Mouse (Mus musculus) embryonic facial prominence, embryonic 12.5 days (tissue): Measurements from ENCODE around the gene Pwp2. TPM values are rescaled to one million over a fixed set of nuclear protein-coding genes. Genes with fewer than 3 reads are reported as not detected.
"Not testable (repeated sequence)": the region's sequence is repeated elsewhere in the genome, so short reads cannot be mapped to it uniquely, and the experiment has no call there.

Experiments
- ATAC-seq: fragments of 200-750 bp; cut with Nextera tagmentation; 2 replicates; pipeline ENCODE4 v1.8.0; 2017; ENCODE audit not compliant: insufficient number of reproducible peaks, insufficient read depth, low FRiP score, low TSS enrichment
- H3K27ac ChIP-seq: fragments of 300-500 bp; sonication (generic); 2 replicates; pipeline ENCODE4 v1.5.1; 2016; ENCODE audit warnings: mild to moderate bottlenecking
- H3K27me3 ChIP-seq: fragments of 300-500 bp; sonication (generic); 2 replicates; pipeline ENCODE4 v1.6.1; 2016; ENCODE audit warnings: mild to moderate bottlenecking, moderate library complexity
- H3K36me3 ChIP-seq: fragments of 300-500 bp; sonication (generic); 2 replicates; pipeline ENCODE4 v1.6.1; 2016; ENCODE audit warnings: mild to moderate bottlenecking
- H3K4me1 ChIP-seq: fragments of 300-500 bp; sonication (generic); 2 replicates; pipeline ENCODE4 v1.6.1; 2016
- H3K4me2 ChIP-seq: fragments of 300-500 bp; sonication (generic); replicated peaks from 2 replicates; pipeline ENCODE4 v1.6.1; 2016; ENCODE audit warnings: mild to moderate bottlenecking, moderate library complexity
- H3K4me3 ChIP-seq: fragments of 300-500 bp; sonication (generic); 2 replicates; pipeline ENCODE4 v1.5.1; 2016; ENCODE audit warnings: mild to moderate bottlenecking
- H3K9ac ChIP-seq: fragments of 300-500 bp; sonication (generic); 2 replicates; pipeline ENCODE4 v1.6.1; 2016; ENCODE audit warnings: mild to moderate bottlenecking, moderate library complexity
- H3K9me3 ChIP-seq: fragments of 300-500 bp; sonication (generic); 2 replicates; pipeline ENCODE4 v1.6.1; 2016; ENCODE audit warnings: mild to moderate bottlenecking, moderate library complexity
- WGBS: fragments of 180-500 bp; shearing (Covaris S2); methylation state at CpG from one replicate; pipeline ENCODE4 v1.1.7; 2016; 5-methylcytosine and 5-hydroxymethylcytosine counted together
- polyA plus RNA-seq: library from polyadenylated mRNA; unstranded; fragments of >200 nt; fragmentation: Nextera tagmentation; extraction: Ambion mirVana; gene quantifications from 2 replicates; pipeline ENCODE4 v1.2.1, GENCODE M21; 2016

The Pwp2 gene
- polyA plus RNA-seq, 1 experiment from 2014 or later: 27.0 TPM

DNA sequence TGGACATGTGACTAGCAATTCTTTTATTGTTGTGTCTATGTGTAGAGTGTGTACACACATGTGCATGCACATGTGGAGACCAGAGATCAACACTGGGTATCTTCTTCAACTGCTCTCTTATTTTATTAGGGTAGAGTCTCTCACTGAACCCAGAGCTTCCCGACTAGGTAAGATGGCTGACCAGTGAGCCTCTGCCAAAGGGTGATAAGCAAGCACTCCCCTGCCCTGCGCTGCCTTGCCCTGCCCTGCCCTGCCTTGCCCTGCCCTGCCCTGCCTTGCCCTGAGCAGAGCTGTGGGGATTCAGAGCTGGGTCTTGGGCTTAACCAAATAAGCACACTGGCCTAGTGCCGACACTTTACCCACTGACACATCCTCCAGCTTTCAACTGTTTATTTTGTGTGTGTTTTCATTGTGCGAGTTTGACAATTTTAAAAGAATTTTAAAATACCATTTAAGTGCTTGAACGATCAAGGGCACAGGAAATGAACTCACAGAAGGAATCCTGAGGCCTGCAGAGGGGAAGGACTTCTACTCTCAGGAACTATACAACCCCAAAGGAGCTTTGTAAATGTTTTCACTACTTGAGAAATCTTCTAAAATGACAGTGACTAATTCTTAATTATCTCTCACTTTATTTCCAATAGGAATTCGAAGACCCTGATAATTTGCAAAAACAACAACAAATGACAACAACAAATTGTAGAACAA, 31.6 kb upstream of the Pwp2 start:
- ATAC-seq: no peak
- H3K36me3 ChIP-seq: peaks cover 82% of the 10 kb centered on the region
- 75% methylated on average over 6 of the region's 6 CpGs for WGBS

DNA sequence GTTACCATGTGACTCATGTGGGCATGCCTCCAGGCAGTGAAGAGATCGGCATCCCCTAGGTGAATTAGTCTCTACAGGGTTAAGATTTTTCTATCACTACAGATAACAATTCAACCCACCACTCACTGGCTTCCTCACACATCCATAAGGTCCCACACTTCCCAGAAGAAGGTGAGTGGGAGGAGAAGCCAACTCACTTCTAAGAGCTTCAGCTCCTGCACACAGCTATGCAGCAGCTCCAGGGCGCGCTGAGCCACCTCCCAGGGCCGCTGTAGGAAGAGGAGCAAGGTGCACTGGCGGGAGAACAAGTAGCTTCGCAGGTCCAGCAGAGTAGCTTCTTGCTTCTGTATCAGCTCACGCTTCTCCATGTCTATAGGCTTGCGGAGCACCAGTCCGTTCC, 29.4 kb upstream of the Pwp2 start:
- no peak for ATAC-seq
- Histone ChIP-seq H3K9ac (no peak overlapping the region), H3K9me3 (no peaks in the 10 kb centered on the region), H3K27ac (no peak overlapping the region), H3K36me3 (peaks cover 81% of the 10 kb centered on the region), H3K4me1 (no peaks in the 10 kb centered on the region), H3K4me2 (no peak overlapping the region), H3K4me3 (no peak overlapping the region), H3K27me3 (no peaks in the 10 kb centered on the region)
- WGBS: 95% methylated on average over 9 of the region's 9 CpGs

More for the DNA sequence above, 31.6 kb upstream of the Pwp2 start:
- no peak overlapping the region for H3K4me2 ChIP-seq
- no peak overlapping the region for H3K9ac ChIP-seq
- H3K9me3 ChIP-seq: no peaks in the 10 kb centered on the region
- H3K27ac ChIP-seq: no peak overlapping the region
- H3K4me3 ChIP-seq: no peak overlapping the region
- H3K27me3 ChIP-seq: no peaks in the 10 kb centered on the region
- H3K4me1 ChIP-seq: no peaks in the 10 kb centered on the region

DNA sequence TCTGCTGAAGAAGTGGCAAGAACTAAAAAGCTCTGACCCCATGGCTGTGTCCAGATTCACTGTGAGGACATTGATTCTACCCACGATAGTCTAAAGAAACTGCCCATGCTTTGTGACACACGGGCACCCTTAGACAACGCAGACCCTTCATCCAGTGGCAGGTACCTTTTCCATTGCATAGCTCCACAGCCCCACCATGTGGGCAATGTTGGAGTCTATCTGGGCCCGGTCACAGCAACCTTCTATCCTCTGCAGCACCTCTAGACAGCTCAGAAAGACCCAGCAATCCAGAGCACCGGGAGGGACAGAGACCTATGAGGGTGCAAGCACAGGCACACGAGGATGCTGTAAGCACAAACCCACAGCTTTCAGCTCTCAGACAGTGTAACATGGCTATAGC, 26.4 kb upstream of the Pwp2 start:
- Histone ChIP-seq H3K4me2 (no peak overlapping the region), H3K36me3 (peaks cover 83% of the 10 kb centered on the region), H3K27me3 (no peaks in the 10 kb centered on the region), H3K9me3 (no peaks in the 10 kb centered on the region), H3K27ac (no peak overlapping the region), H3K4me3 (no peak overlapping the region), H3K4me1 (no peaks in the 10 kb centered on the region), H3K9ac (no peak overlapping the region)
- 70% methylated on average over 6 of the region's 6 CpGs for WGBS
- no peak for ATAC-seq

DNA sequence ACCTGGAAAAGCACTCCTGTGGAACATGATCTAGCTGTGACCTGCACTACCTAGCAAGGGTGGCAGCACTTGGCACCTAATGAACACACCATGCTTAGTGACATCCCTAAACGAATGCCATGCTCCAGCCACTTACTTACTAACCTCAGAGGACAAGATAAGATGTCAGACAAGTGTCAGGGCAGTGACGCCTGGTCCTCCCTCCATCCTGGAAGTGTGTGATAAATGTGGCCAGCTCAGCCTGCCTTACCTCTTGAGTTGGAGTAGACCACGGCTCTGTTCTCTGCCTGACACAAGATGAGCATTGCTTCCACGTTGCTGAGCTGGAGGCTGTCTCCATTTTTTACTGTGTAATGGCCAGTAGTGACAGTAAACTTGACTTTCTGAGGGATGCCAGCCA, 16.2 kb upstream of the Pwp2 start:
- H3K27me3 ChIP-seq: no peaks in the 10 kb centered on the region
- H3K4me3 ChIP-seq: no peak overlapping the region
- 87% methylated on average over 4 of the region's 4 CpGs for WGBS
- no peaks in the 10 kb centered on the region for H3K9me3 ChIP-seq
- H3K27ac ChIP-seq: no peak overlapping the region
- H3K4me1 ChIP-seq: no peaks in the 10 kb centered on the region
- no peak for ATAC-seq
- H3K36me3 ChIP-seq: peaks cover 93% of the 10 kb centered on the region
- no peak overlapping the region for H3K9ac ChIP-seq
- H3K4me2 ChIP-seq: no peak overlapping the region

DNA sequence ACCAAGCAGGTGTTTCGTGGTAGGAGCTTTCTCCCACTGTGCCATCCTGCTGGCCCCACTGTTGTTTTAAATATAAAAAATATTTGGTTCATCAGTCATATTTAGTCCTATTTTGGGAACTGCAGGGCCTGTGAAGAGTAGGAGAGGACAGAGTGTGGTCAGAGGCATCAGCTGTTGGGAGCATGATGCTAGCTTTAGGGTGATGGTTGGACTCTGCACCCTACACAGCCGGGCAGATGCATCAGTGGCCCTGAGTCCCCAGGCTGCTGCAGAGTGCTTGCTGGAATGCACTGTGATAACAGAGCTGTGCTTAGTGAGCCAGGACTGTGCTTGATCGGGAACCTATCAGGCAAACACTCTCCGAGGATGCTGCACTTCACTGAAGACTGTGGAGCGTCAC, 8.0 kb upstream of the Pwp2 start:
- no peak for ATAC-seq
- WGBS: 87% methylated on average over 5 of the region's 5 CpGs
- Histone ChIP-seq H3K4me2 (no peak overlapping the region), H3K27me3 (no peaks in the 10 kb centered on the region), H3K4me1 (no peaks in the 10 kb centered on the region), H3K9me3 (no peaks in the 10 kb centered on the region), H3K9ac (no peak overlapping the region), H3K4me3 (no peak overlapping the region), H3K36me3 (peaks cover 96% of the 10 kb centered on the region), H3K27ac (no peak overlapping the region)

DNA sequence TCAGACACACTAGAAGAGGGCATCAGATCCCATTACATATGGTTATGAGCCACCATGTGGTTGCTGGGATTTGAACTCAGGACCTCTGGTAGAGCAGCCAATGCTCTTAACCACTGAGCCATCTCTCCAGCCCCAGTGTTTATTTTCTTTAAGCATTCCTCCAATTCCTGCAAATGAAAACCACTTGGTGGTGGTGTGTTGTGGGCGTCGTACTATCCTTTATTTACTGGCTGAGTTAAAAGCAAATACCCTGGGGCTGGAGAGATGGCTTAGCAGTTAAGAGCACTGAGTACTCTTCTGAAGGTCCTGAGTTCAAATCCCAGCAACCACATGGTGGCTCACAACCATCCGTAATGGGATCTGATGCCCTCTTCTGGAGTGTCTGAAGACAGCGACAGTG, 1.1 kb upstream of the Pwp2 start:
- not testable (repeated sequence) for H3K27ac ChIP-seq, H3K9me3 ChIP-seq
- peaks cover 62% of the 10 kb centered on the region for H3K36me3 ChIP-seq

DNA sequence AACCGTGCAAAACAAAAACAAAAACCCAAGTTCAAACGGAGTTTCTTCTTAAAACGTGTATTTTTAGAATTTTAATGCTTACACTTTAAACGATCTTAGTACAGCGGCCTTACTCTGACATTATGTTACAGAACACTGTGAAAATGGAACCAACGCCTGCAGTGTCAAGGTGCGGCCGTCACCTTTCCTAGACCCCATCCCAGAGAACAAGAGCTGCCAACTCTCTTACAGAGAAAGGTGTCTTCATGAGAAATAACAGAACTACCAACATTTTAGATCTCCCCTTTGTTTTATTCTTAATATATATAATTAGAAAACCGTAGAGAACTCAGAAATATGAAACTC, 404 bp upstream of the Pwp2 start:
- ATAC-seq: no peak
- Histone ChIP-seq H3K4me3 (peak overlapping the region; percentile 76), H3K9me3 (no peaks in the 10 kb centered on the region), H3K27me3 (no peaks in the 10 kb centered on the region), H3K36me3 (peaks cover 62% of the 10 kb centered on the region), H3K4me1 (peaks cover 8% of the 10 kb centered on the region), H3K9ac (peak overlapping the region; percentile 36; the same call in 1 of the 2 replicates), H3K27ac (peak overlapping the region; percentile 73), H3K4me2 (peak overlapping the region; percentile 93)
- 18% methylated on average over 9 of the region's 9 CpGs for WGBS

More for the DNA sequence above, 1.1 kb upstream of the Pwp2 start:
- WGBS: 76% methylated on average over 4 of the region's 4 CpGs
- not testable (repeated sequence) for ATAC-seq, H3K9ac ChIP-seq, H3K4me2 ChIP-seq, H3K4me3 ChIP-seq, H3K4me1 ChIP-seq, H3K27me3 ChIP-seq

DNA sequence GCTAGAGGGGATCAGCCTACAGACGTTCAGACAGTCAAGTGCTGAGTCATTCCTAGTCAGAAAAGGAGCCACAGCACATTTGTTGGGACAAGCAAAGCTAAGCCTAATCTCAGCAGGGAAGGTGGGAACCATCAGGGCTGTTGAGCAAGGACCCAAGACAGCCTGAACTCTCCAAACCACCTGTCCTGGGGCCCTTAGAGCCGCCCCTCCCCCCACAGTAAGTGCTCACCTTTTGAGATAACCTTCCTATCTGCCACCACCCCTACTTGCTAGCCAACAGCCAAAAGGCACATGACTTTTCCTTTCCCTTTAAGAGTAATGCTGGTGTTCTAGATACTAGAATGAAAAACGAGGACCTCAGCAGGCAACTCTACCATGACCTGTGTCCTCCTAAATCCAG, 1.4 kb downstream of the Pwp2 start:
- WGBS: 84% methylated on average over 3 of the region's 3 CpGs
- H3K36me3 ChIP-seq: peaks cover 62% of the 10 kb centered on the region
- no peak overlapping the region; the same call in 1 of the 2 replicates for H3K4me2 ChIP-seq

DNA sequence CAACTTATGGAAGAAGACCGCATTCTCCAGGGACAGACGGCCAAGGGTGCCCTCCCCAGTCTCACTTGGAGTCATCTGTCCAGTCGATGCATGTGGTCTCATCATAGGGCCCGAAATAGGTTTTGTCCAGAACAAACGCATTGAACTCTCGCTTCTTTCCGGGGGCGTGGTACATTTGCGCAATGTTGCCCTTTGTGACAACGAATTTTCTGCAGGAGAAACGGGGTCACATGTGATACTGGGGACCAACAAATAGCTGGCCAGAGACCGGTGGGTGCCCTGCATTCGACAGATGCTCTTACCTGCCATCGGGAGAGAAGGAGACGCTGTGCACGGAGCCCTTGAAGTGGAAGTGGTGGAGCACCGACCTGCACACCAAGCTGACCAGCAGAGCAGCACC, 2.6 kb downstream of the Pwp2 start:
- Histone ChIP-seq H3K4me3 (no peak overlapping the region), H3K4me2 (no peak overlapping the region), H3K9ac (no peak overlapping the region), H3K9me3 (no peaks in the 10 kb centered on the region), H3K27me3 (no peaks in the 10 kb centered on the region), H3K27ac (no peak overlapping the region), H3K4me1 (peaks cover 8% of the 10 kb centered on the region), H3K36me3 (peaks cover 62% of the 10 kb centered on the region)
- 94% methylated on average over 17 of the region's 17 CpGs for WGBS
- no peak for ATAC-seq

More for the DNA sequence above, 1.4 kb downstream of the Pwp2 start:
- H3K9ac ChIP-seq: no peak overlapping the region
- peaks cover 8% of the 10 kb centered on the region for H3K4me1 ChIP-seq
- H3K4me3 ChIP-seq: peak overlapping the region; percentile 76; the same call in 1 of the 2 replicates
- H3K27ac ChIP-seq: no peak overlapping the region
- no peak for ATAC-seq
- no peaks in the 10 kb centered on the region for H3K27me3 ChIP-seq
- H3K9me3 ChIP-seq: no peaks in the 10 kb centered on the region

DNA sequence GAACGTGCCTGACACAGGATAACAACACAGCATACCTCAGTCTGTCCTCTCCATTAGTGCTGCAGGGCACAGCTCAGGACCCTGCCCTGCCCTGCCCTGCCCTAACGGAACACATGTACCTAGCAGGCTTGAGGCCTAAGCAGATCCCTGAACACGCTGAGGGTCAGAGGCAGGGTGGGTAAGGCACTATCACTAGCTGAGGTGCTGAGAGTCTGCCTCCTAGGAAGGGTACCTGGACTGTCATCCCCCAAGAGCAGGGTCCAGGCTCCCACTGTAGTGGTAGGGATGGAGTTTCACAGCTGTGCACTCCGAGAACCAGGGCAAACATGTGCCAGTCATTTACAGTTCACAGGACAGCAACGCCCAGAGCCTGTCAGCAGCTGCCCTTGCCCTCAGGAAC, 10.5 kb downstream of the Pwp2 start:
- 0 out of 2 replicates have a peak, but pooled peaks cover 5% of the 10 kb centered on the region for H3K4me1 ChIP-seq
- ATAC-seq: no peak
- H3K9me3 ChIP-seq: no peaks in the 10 kb centered on the region
- no peak overlapping the region for H3K27ac ChIP-seq
- H3K27me3 ChIP-seq: no peaks in the 10 kb centered on the region
- H3K4me3 ChIP-seq: no peak overlapping the region
- no peak overlapping the region for H3K9ac ChIP-seq
- no peak overlapping the region for H3K4me2 ChIP-seq
- H3K36me3 ChIP-seq: peaks cover 88% of the 10 kb centered on the region
- 85% methylated on average over 5 of the region's 5 CpGs for WGBS

DNA sequence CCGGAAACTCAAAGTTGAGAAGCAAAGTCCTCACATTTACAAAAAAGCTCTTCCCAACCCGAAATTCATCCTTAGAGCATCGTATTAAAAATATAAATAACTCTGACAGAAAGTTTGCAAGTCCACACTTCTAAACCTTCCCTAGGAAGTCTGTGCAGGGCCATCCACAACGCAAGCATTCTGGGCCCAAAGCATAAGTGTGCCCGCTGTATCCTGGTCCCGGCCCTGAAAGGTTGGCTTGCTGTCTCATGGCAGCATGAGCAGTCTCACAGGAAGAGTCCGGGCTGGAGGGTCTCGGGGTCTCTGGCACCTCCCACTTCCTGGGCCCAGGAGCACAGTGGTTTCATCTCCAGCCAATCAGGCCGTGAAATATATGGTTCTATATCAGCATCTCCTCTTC, 13.4 kb downstream of the Pwp2 start:
- Histone ChIP-seq H3K4me1 (peaks cover 15% of the 10 kb centered on the region), H3K27me3 (no peaks in the 10 kb centered on the region), H3K27ac (no peak overlapping the region), H3K4me2 (no peak overlapping the region), H3K4me3 (no peak overlapping the region), H3K36me3 (peaks cover 70% of the 10 kb centered on the region), H3K9ac (no peak overlapping the region; the same call in 1 of the 2 replicates), H3K9me3 (no peaks in the 10 kb centered on the region)
- no peak for ATAC-seq
- 89% methylated on average over 9 of the region's 9 CpGs for WGBS

DNA sequence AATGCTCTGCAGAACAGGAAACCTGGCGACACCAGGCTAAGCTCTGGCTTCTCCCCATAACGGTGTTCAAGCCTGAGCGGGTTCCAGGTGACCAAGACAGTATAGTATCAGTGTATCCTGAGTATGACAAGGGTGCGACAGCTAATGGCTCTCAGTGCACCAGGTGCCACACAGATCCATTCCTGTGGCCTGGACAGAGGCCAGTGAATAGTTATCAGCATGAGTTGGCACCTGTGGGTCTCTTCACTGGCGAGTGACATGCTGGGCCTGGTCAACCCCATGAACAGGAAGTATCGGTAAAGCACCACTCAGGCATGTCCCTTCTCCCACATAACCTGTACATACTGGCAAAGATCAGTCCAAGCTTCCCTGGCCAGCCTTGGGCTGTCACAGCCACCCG, 13.9 kb downstream of the Pwp2 start:
- ATAC-seq: no peak
- WGBS: 92% methylated on average over 7 of the region's 7 CpGs
- Histone ChIP-seq H3K4me2 (no peak overlapping the region), H3K9ac (no peak overlapping the region), H3K9me3 (no peaks in the 10 kb centered on the region), H3K27ac (no peak overlapping the region), H3K4me1 (peaks cover 15% of the 10 kb centered on the region), H3K36me3 (peaks cover 70% of the 10 kb centered on the region), H3K27me3 (no peaks in the 10 kb centered on the region), H3K4me3 (no peak overlapping the region)
